Mouse (Mus musculus) MEL (cell line): Measurements from ENCODE around the gene Iqschfp.

ENCODE experiments used
- ELF1 ChIP-seq: IDR thresholded peaks from 2 replicates; pipeline ENCODE4 v1.6.1; 2014; ENCODE audit warnings: low read depth, mild to moderate bottlenecking, inconsistent platforms, low read length, improper control_type of control experiment, moderate library complexity
- EP300 ChIP-seq, 2 experiments: IDR thresholded peaks; 2 replicates each; pipeline ENCODE4 v1.6.1; 2011; ENCODE audit warnings: improper control_type of control experiment in 2 of 2, low read length in 2 of 2, low read depth in 1 of 2, mild to moderate bottlenecking in 1 of 2

GRCm38 (mm10) chr3:68669418-68669974 lies 777.5 kb downstream of the Iqschfp start:
- no peak for TF ChIP-seq EP300 (IDR thresholded peaks at IDR 0.05; ENCODE audit: low read depth in 1 of 2, low read length in 2 of 2)
- no peak for TF ChIP-seq ELF1
